Mouse (Mus musculus) layer of hippocampus, adult 18-20 months (tissue): ENCODE results near the gene Poc1b. TPM values are rescaled to one million over a fixed set of nuclear protein-coding genes. Genes with fewer than 3 reads are reported as not detected.
A peak's percentile ranks its signal among the peaks of the same experiment; 100 is the strongest.
"Not testable (repeated sequence)": the region's sequence is repeated elsewhere in the genome, so short reads cannot be mapped to it uniquely, and the experiment has no call there.

Experiments
- DNase-seq, 2 experiments: peaks; one replicate each; pipeline ENCODE4 v3.0.0; 2022; ENCODE audit warnings: low spot score in 2 of 2
- total RNA-seq, 2 experiments: library from RNA; stranded (reverse); gene quantifications; 2 replicates each; pipeline ENCODE4 v1.2.3; 2021

The Poc1b gene
- total RNA-seq, 2 experiments from 2014 or later: 6.7 to 7.3 TPM

DNA sequence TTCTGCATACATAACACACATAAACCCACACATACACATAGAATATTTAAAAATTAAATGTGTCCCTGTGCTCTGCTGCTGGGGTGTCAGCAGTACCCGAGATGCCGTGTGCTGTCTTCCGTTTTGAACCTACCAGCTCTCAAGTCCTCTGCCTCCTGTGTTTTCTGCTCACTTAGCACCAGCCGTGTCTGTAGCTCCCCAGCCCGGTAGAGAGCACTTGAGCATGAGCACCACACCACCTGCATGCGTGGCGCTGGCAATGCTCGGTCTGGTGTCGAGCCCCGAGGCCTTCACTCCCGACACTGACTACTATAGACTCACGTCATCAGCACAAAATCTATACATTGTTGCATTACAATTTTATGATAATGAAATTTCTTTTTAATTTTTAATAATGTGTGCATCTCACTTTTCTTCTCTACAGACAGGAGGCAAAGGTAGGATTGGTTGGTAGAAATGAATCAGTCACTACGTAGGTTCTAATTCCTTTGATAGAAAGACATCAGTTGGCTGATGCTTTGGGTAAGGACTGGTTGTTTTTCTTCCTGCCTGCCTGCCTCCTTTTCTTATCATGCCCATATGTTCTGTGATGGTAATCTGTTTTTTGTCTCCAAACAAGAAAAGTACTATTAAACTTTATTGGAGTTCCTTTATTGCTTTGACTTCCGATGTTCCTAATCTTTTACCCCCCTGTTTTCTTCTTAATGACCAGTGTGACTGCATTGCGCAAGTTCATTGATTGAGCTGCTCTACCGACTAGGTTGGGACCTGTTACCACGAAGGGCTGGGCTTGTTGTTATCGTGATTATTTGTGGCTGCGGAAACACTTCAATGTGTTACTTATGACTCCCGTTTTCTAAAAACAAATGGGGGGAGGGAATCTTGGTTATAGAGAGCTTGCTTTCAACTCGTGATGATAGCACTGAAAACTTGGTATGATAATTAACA is 82.1 kb downstream of the Poc1b start:
- DNase-seq: no peak

DNA sequence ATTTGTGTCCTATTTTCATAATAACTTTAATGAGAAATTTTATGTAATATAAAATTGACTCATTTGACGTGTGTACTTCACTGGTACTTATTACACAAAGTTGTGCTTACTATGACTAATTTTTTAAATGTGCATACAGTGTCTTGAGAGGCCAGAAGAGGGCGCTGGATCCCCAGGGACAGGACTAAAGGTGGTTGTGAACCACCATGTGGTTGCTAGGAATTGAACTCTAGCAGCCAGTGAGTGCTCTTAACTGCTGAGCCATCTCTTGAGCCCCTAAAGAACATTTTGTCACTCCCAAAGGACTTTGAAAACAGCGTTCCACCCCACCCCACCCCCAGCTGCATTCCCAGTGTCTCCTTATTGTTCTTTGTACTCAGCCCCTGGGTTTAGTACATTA is 84.0 kb downstream of the Poc1b start:
- DNase-seq: peak in 1 of 2 experiments; percentile 36

DNA sequence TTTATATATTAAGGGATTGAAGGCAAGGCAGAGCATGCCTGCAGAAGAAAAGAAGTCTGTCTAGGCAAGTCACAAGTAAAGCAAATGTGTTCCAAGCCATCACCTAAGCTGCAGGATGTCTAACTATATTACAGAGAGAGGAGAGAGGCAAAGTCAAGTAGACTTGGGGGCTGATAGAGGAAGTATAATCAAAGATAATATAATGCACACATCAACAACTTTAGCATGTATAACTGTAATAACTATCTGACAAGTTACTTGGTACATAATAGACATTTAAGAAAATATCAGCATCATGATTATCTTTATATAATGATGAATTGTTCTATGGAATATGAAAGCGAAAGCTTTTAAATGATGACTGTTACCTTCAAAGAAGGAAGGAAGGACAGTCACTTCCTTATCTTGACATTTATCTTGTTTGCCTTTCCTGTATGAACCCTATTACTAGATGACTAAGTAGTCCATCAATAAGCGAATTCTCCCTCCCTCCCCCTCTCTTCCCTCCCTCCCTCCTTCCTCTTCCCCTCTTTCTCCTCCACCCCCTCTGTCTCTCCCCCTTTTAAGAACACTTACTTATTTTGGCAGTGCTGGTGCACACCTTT is 87.7 kb downstream of the Poc1b start:
- DNase-seq: no peak

DNA sequence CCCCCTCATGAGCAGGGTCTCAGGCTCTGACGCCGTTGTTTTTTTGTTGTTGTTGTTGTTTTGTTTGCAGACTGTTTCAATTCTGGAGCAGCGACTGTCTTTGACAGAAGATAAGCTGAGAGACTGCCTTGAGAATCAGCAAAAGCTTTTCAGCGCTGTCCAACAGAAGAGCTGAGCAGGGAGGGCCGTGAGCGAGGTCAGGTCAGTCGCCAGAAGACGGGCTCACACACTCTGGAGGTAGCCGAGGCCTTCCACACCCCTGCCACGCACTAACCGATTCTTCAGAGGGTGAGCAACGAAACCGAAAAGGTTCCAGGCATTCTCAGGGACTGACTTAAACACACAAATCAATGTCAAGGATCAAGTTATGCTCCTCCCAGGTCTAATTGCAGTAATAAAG is 89.7 kb downstream of the Poc1b start:
- no peak for DNase-seq

DNA sequence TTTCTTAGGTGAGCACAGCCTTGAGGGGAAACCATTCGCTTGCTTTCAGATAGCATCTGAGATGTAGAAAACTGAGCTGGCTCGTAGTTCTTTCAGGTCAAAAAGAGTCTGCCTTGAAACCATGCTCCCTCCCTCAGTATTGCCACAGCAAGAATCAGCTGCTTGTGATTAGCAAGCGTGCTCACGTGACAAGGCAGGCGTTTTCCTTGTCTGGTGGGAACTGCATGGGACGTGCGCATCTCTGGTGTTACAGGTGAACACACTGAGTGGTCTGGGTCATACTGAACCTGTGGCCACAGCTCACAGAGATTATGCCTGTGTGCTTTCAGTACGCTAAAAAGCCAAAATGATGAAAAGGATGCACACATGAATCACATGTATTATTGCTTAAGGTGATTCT is 90.3 kb downstream of the Poc1b start:
- no peak for DNase-seq

- peak in 1 of 2 experiments; percentile 23 for DNase-seq
Measured at GRCm38 (mm10) chr10:99197607-99198305, 90.9 kb downstream of the Poc1b start.

GRCm38 (mm10) chr10:99198946-99199345 is 92.1 kb downstream of the Poc1b start:
- no peak for DNase-seq

DNA sequence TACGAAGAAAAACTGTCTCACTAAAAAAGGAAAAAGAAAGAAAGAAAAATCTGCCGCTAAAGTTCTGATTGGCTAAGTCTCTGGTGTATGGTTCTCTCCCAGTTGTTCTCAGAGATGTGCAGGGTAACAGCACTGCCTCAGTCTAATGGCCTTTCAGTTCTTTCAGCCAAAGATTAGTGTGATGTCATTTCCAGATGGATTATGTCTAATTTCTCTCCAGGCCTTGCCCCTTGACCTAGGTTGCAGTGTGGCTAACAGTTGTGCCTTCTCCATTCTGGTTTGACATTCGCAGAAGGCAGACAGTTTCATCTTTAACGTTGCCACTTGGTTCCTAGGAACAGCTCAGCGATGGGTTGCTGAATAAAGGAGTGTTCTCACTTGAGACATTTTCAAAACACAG is 94.1 kb downstream of the Poc1b start:
- DNase-seq: no peak

DNA sequence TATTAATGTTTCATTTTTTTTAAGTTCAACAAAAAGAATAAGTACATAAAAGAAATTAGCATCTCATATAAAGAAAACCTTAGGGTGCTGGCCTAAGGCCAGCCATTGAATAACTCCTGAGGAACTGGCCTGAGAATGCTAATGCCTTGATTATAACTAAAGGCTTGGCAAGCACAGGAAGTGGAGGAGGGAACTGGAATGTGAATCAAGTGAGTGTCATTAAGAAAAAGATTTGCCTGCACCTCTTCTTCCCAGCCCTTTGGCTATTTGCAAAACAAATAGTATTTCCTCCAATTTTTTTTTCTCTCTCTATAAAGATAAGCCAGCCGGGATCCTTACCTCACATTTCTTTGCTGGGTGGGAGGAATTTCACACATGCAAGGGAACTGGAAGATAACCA is 95.0 kb downstream of the Poc1b start:
- DNase-seq: no peak

GRCm38 (mm10) chr10:99202363-99202762 is 95.5 kb downstream of the Poc1b start:
- DNase-seq: no peak

DNA sequence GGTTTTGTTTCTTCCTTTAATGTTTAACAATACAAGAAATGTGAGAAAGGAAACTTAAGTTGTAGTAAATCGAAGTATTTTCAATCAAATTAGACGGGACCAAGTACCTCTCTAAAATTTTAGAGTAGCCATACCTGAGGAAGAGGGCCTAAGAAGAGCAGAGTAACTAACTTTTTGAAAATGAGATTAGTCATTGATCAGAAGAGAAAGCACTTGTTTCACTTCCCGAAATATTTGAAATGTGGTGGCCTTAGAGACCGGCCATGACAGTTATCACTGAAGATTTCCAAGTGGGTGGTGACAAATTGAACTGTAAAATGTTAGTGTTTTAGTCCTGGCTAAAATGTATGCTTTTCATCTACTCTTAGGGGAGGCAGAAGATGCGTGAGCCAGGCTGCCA is 96.3 kb downstream of the Poc1b start:
- no peak for DNase-seq

DNA sequence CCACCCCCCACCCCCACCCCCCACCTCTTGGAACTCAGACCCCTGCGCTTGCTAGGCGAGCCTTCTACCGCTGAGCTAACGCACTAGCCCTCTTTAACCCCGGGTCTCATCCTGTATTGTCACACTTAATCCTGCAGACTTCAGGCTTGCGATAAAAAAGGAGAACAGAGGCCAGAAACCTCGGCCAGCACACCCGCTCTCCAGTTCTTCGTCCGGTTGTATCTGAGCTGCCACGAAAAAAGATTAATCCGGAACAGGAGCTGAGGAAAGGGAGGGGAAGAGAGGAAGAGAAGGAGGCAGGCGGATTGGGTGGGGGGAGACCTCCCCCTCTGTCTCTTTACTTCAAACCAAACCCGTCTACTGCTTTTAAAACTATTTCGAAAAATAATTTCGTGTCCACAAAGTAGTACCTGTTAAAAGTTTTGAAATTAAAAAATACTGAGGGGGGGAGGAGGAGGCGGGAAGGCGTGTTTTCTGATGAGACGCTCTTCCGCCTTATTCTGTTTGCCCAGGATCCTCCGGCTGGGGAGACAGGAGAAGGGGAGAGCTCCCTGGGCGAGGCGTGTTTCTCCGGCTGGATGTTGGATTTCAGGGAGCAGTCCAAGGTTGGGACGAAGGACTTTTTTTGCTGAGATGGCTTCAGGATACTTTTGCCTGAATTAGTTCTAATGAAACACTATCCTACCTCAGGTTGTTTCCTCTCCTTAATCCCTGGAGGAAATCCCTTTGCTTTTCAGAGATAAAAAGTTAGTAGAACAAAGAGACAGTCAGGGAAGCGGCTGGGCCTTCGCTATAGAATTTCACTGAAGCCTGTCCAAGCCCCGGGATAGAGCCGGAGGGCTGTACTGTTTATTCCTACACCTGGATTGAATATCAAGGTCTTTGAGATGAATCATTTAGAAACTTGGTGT is 97.0 kb downstream of the Poc1b start:
- DNase-seq: no peak

DNA sequence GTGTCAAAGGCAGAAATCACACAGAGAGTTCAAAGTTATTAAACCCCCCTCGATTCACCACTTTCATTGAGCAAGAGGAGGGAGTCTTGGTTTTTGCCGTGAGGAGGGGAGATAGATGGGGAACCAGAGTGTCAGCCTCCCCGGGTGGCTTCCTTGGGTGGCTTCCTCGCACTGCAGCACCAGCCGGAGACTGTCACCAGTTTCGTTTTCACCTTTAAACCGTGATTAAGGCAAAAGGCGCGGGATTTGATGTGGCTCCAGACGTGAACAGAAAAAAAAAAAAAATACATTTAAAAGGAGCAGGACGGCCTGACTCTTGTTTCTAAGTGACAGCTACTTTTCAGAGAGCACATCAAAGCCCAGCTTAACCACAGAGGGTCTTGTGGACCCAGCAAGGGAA is 97.7 kb downstream of the Poc1b start:
- no peak for DNase-seq

DNA sequence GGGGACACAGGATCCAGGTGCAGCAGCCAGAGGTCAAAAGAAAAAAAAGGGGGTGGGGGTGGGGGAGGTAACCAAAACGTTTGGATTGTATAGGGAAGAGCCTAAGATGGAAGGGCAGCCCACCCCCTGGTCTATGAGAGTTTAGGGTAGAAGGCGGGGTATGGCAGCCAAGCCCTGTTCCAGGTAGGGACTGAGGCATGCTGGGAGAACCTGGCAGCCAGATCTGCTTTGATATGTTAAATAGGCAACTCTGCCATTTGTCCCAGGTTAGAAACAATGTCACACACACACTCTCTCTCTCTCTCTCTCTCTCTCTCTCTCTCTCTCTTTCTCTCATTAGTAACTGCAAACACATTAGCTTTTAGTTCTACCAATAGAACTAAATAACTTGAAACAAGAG is 100.3 kb downstream of the Poc1b start:
- DNase-seq: no peak

DNA sequence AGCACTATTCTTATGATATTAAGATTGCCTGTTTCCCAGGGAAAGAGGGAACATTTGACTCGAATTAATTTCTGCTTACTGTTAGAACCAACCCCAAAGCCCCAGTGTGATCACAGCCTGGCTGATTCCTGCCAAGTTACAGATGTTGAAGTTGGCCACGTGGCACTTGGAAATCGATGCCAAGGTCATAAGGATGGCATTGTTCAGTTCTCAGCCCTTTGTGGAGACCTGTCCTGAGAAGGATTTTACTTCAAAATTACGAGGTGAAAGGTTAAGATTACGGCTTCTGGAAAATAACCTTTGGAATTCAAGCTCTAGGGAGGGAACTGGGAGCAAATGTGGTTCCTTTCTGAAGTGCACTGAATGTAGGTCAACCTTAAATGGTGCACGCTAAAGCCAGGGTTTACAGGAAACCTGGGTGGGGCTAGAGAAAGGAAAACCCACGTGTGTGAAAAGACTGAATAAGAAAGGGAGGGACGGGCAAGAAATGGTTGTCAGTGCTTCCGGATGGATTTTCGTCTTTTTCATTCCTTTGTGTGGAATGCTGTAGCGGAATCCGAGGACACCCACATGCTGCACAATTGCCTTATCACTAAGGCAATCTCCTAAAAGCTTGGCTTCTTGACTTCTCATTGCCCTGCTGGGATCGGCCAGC is 102.4 kb downstream of the Poc1b start:
- no peak for DNase-seq

GRCm38 (mm10) chr10:99211021-99211420 is 104.2 kb downstream of the Poc1b start:
- no peak for DNase-seq

- no peak for DNase-seq
Measured at GRCm38 (mm10) chr10:99211503-99212265, 104.8 kb downstream of the Poc1b start.

GRCm38 (mm10) chr10:99214421-99215299 is 107.8 kb downstream of the Poc1b start:
- DNase-seq: no peak

DNA sequence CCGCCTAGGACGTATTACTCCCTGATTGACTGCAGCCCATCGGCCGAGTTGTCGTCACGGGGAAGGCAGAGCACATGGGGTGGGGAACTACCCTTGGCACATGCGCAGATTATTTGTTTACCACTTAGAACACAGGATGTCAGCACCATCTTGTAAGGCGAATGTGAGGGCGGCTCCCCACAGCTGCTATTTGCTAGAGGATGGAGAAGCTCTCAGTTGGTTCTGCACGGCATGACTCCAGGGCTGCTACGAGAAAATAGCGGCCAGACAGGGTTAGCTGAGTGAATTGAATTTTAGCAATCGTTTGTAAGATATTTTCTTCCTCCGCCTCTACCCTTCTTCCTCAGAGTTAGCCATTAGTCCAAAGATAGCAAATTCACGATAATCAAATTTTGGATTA is 109.7 kb downstream of the Poc1b start:
- DNase-seq: not testable (repeated sequence)
